Mouse (Mus musculus) frontal cortex, postnatal 25 days (tissue): ENCODE measurements around the gene Olfr325.
"Not testable (repeated sequence)": the region's sequence is repeated elsewhere in the genome, so short reads cannot be mapped to it uniquely, and the experiment has no call there.

Experiments used
- DNase-seq, 2 experiments: peaks; one replicate each; pipeline ENCODE4 v3.0.0; 2022; ENCODE audit warnings: low spot score in 2 of 2

Gene Olfr325

DNA sequence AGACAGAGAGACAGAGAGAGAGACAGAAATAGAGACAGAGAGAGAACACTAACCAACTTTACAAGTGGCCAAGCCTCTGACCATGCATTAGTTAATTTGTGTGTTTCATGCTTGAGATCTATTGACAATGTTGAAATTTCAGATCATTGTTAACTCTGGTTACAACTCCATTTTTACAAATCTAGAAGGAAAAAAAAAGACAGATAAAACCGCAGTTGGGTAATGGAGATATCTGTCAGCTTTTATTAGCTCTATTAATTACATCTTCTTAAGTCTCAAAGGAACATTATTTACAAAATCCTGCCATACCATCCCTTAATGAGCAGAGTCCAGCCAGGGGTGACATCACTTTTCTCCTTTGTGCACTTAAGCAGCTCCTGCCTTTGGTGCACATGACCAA, at the start of gene Olfr325:
Olfr325 (plus strand) TSS at position 301 of the 400 bp plus-strand sequence.
- DNase-seq = no peak

DNA sequence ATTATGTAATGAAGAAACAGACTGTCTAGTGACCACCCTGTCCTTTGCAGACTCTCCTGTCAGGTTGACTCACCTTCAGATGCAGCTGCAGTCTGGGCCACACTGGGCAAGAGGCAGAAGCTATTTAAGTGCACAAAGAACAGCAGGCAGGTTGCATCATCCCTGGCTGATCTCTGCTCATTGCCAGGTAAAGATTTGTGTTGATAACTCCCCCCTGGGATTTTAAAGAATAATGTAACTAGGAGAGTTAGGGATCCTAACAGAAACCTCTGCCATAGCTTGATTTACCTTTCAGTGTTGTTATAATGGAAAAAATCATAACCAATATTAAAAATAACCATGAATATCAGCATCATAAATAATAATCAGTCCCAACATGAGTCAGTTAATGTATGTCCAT, 42.8 kb upstream of the Olfr325 start, which contains the start of gene Olfr330:
Olfr330 (minus strand) TSS at position 101 of the 400 bp plus-strand sequence.
- not testable (repeated sequence) for DNase-seq

- DNase-seq = no peak
These were observed 31.2 kb upstream of the Olfr325 start, which contains the start of gene Olfr329-ps for GRCm38 (mm10) chr11:58546322-58546721. Gene Olfr329-ps, minus strand, starts transcription at chr11:58546422.

DNA sequence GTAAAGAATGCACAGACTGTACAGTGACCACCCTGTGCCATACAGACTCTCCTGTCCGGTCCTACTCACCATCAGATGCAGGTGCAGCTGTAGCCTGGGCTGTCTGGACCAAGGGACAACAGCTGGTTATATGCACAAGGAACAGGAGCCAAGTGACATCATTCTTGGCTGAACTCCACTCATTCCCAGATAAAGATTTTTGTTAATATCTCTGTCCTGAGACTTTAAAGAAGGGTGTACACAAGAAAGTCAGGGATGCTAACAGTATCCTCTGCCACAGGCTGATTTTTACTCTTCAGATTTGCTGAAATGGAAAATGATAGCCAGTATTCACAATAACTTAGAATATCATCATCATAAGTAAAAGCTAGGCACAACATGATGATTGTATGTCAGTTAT, 22.0 kb upstream of the Olfr325 start, which contains the start of gene Olfr328:
Olfr328 (minus strand) TSS at position 101 of the 400 bp plus-strand sequence.
- no peak for DNase-seq

GRCm38 (mm10) chr11:58570405-58570804, 7.1 kb upstream of the Olfr325 start, which contains the start of gene Olfr224:
Gene Olfr224, minus strand, starts transcription at chr11:58570553.
- no peak for DNase-seq

DNA sequence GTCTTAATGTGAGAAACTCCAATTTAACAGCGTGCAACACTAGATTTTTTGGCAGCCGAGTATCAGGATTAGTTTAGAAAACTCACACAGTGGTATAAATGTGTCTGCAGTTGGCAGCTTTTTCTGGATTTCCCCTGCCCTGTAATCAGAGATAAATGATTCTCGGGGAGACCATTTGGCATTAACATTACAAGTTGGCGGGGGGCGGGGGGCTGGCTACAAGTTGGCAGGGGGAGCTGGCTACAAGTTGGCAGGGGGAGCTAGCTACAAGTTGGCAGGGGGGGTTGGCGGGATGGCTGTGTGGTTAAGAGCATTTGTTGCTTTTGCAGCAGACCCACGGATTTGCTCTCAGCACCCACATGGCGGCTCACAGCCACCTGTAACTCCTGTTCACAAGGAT, 1.1 kb downstream of the Olfr325 start:
- no peak for DNase-seq

DNA sequence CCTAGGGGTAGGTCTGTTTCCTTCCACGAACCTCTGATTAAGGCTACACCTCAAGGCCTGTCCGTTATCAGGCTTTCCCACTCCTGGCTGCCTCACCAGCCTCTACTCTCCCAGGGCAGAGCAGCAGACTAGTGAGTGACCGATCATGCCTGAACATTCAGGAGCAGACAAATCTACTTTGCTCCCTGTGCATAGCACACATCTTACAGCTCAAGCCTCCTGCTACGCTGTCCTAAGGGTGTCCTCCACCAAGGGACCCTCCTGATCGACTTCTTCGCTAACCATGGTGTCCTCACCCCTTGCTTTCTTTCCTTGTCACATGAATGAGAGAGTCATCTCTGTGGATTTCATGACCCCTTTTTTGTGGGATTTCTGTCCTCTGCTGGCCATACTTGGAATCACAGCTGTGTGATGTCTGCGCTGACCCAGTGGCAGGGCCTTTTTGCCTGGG, 10.4 kb downstream of the Olfr325 start:
- peak; percentile 19 to 25 for DNase-seq

DNA sequence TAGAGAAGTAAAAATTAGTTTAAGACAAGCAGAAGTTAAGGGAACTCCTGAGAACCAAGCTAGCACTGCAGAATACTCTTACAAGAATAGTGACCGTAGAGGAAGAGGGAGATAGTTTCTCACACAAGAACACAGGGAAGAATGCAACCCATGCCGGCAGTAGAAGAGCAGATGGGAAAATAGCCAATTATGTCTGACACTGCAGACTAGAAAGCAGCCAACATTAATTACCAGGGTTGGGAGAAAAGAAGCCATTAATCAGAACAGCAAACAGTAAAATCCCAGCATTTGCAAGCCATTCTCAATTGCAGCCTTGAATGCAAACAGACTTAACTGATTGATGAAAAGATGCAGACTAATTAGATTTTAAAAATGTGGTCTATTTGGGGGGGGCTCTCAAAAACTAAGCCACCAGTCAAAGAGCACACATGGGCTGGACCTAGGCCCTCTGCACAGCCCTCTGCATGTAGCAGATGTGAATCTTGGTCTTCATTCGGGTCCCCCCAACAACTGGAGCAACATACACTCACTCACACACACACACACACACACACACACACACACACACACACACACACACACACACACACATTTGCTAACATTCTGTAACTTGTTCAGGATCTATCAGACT, 11.2 kb downstream of the Olfr325 start:
- no peak for DNase-seq

- no peak for DNase-seq
These were observed 17.3 kb downstream of the Olfr325 start, which contains the start of gene Olfr324 for GRCm38 (mm10) chr11:58594814-58595213. Gene Olfr324, plus strand, starts transcription at chr11:58595114.

DNA sequence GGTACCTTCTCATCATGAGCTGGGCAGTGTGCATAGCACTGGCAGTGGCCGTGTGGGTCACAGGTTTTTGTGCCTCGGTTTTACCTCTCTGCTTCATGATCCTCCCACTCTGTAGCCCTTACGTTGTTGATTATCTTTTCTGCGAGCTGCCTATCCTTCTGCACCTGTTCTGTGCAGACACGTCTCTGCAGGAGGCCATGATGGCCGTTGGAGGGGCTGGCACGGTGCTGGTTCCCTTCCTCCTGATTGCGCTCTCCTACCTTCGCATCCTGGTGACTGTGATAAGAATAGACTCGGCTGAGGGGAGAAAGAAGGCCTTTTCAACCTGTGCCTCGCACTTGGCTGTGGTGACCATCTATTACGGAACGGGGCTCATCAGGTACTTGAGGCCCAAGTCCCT, 20.3 kb downstream of the Olfr325 start:
- DNase-seq = no peak

DNA sequence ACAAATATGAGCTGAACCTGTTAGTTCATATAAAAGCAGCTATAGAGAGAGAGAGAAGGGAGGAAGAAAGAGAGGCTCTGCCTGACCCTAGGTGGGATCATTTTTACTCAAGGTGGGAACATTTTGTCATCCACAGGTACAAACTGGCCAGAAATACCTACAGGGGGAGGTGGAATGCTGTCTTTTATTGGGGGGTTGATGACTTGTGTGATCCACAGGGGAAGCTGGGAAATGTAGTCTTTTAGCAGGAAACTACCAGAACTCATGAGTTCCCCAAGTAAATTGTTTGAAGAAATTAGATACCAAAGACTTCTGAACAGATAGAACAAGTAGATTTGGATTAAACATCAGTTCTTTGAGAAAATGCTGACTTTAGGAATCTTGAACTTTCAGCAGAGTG, 24.5 kb downstream of the Olfr325 start:
- no peak for DNase-seq

- DNase-seq = no peak
These were observed 25.4 kb downstream of the Olfr325 start for GRCm38 (mm10) chr11:58602800-58603560.

GRCm38 (mm10) chr11:58604688-58605087, 27.2 kb downstream of the Olfr325 start:
- no peak for DNase-seq

DNA sequence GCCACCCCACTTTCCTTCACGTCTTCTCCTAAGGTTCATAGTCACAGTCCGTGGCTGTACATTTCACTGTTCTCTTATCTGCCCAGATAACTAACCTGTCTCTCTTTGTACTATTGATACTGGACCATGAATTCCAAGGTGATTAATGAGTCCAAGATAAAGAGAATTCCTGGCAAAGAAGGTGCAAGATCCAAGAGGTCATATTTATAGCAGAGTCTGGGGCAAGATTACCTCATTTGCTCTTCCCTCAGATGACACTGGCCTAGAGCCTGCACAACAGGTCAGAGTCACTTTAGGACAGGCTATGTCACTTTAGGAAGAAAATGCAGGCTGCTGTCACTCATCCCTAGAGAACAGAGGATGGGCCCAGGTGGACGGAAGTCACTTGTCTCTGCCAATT, 27.7 kb downstream of the Olfr325 start:
- no peak for DNase-seq

GRCm38 (mm10) chr11:58606177-58606919, 28.8 kb downstream of the Olfr325 start:
- DNase-seq = no peak

DNA sequence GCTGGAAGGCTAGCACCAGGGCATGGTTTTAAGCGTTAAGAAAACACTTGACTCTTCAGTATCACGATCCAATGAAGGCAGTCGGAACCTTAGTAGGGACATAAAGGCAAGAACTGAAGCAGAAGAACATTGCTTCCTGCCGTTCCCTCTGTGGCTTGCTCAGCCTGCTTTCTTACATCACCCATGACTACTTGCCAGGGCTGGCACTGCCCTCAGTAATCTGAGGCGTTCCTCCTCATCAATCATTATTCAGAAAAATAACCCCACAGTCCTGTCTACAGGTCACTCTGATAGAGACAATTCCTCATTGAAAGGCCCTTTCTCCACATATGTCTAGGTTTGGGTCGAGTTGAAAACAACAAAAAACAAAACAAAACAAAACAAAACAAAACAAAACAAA, 29.5 kb downstream of the Olfr325 start:
- DNase-seq = no peak

DNA sequence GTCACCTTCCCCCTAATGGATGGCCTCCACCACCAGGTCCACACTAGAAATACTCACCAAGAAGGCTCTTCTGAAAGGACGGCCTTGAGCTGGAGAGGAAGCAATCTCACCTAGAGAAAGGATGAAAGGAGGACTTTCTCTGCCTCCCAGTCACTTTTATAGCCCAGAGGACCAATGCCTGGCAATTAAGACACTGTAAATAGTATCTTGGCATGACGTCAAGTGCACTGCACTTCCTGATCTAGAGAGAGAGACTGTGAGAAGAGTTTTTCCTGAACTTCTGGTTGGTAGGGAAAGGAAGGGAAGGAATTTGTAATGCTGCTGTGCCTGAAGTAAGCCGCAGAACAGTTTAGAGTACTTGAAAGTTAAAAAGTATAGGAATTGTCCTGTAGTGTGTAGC, 35.8 kb downstream of the Olfr325 start:
- no peak for DNase-seq

GRCm38 (mm10) chr11:58614526-58614925, 37.0 kb downstream of the Olfr325 start:
- DNase-seq = no peak

GRCm38 (mm10) chr11:58615975-58616374, 38.4 kb downstream of the Olfr325 start, which contains the start of gene 2210407C18Rik:
Gene 2210407C18Rik, minus strand, starts transcription at chr11:58616075.
- no peak for DNase-seq

GRCm38 (mm10) chr11:58618369-58618768, 40.8 kb downstream of the Olfr325 start:
- no peak for DNase-seq

DNA sequence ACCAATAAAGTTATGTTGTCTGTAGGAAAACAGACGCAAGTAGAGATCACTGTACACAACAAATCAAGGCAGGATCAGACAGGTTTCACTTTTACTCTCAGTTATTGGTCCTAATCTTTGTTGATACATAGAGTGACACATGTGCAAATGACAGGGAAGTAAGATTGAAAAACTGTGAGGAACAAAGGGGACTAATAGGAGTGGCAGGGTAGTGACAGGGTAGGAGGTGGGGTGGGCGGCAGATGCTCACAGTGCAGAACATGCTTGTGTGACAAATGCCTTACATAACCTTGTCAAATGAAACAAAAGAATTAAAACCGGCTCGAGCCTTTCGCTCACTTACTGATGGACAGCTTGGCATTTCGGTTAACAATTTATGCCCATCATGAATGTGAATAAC, 41.3 kb downstream of the Olfr325 start:
- DNase-seq = no peak

- no peak for DNase-seq
These were observed 48.6 kb downstream of the Olfr325 start for GRCm38 (mm10) chr11:58626146-58626545.
